Comparison of ENCODE assay signal across 18 mouse cellular contexts in genomic region chr14:115339084-115339483, GRCm38 (mm10).
DNase-seq lines count a peak whose midpoint lies in the region; ATAC-seq lines count a peak whose summit lies in the region.
"Had no signal": no experiment of that assay in that cellular context is flagged by ENCODE, and none has a peak within 500 bp of the region (broad histone marks: within the 10 kb centered on the region; RNA-seq: fewer than 3 reads in every experiment).

No protein-coding gene starts in this region.

- H3K4me3 ChIP-seq in forebrain, embryonic 16.5 days (replicated peaks; ENCODE audit: low read length): no peak overlapping the region
- H3K4me3 ChIP-seq: forebrain, embryonic 15.5 days; midbrain, embryonic 13.5 days had no signal

- H3K4me2 ChIP-seq in forebrain, embryonic 16.5 days (ENCODE audit: low read length): no peak overlapping the region
- H3K4me2 ChIP-seq: forebrain, embryonic 15.5 days; heart, embryonic 11.5 days; midbrain, embryonic 13.5 days had no signal

- 88% methylated on average over 3 of the region's 3 CpGs for WGBS in forebrain, embryonic 16.5 days

- no peaks in the 10 kb centered on the region for H3K36me3 ChIP-seq in forebrain, embryonic 16.5 days (ENCODE audit: control insufficient read depth, insufficient read depth)
- H3K36me3 ChIP-seq: forebrain, embryonic 15.5 days; midbrain, embryonic 13.5 days had no signal

- no peak overlapping the region for H3K27ac ChIP-seq in forebrain, embryonic 16.5 days (ENCODE audit: low read length)
- H3K27ac ChIP-seq: forebrain, embryonic 15.5 days; midbrain, embryonic 13.5 days had no signal

- no peak overlapping the region for H3K9ac ChIP-seq in forebrain, embryonic 16.5 days (replicated peaks; ENCODE audit: low read depth, low read length)
- H3K9ac ChIP-seq: forebrain, embryonic 15.5 days; midbrain, embryonic 13.5 days had no signal

- H3K9me3 ChIP-seq in forebrain, embryonic 16.5 days (ENCODE audit: control insufficient read depth, low read length): no peaks in the 10 kb centered on the region
- H3K9me3 ChIP-seq: forebrain, embryonic 15.5 days; midbrain, embryonic 13.5 days had no signal

- no peaks in the 10 kb centered on the region for H3K4me1 ChIP-seq in forebrain, embryonic 16.5 days (replicated peaks; ENCODE audit: control insufficient read depth, insufficient read depth, low read length)
- H3K4me1 ChIP-seq: forebrain, embryonic 15.5 days; midbrain, embryonic 13.5 days had no signal

- no peak for ATAC-seq in forebrain, embryonic 16.5 days
- ATAC-seq: forebrain, embryonic 15.5 days; midbrain, embryonic 13.5 days had no signal

- H3K27me3 ChIP-seq in forebrain, embryonic 16.5 days (replicated peaks; ENCODE audit: control insufficient read depth, insufficient read depth, low read length): no peaks in the 10 kb centered on the region
- H3K27me3 ChIP-seq: forebrain, embryonic 15.5 days; midbrain, embryonic 13.5 days had no signal

- peak; percentile 13 to 36 for DNase-seq in kidney, postnatal 36 days
- no peak for DNase-seq in kidney, adult 18-20 months
- DNase-seq in A20 (ENCODE audit: low read depth, low spot score) (peak; percentile 33), ES-CJ7 (ENCODE audit: low read depth, low spot score) (peak; percentile 28)
- peak; percentile 3 for DNase-seq in c-Kit-positive CD71-positive TER-119-negative erythroid progenitor cells, embryonic 14.5 days (ENCODE audit: low read depth)
- DNase-seq in urinary bladder, postnatal 10 days (ENCODE audit: low spot score): no peak
- DNase-seq: adrenal gland, postnatal 10 days; cerebellum, postnatal 36 days; gastrocnemius, postnatal 10 days; heart, postnatal 4 days; liver; lung, postnatal 14 days; right cerebral cortex, postnatal 25 days; thymus, adult 2 months had no signal

Comparison
In these comparisons a context has a peak if more than half of its experiments do, and no peak if none do; other contexts are left out.
1. DNase-seq: peak in kidney, postnatal 36 days (2 of 2), A20 (single experiment), ES-CJ7 (single experiment) and c-Kit-positive CD71-positive TER-119-negative erythroid progenitor cells, embryonic 14.5 days (single experiment); none in kidney, adult 18-20 months (single experiment) and urinary bladder, postnatal 10 days (single experiment).